Mouse (Mus musculus): Measurements from ENCODE around the gene Lad1. TPM values are rescaled to one million over a fixed set of nuclear protein-coding genes. Genes with fewer than 3 reads are reported as not detected.
A peak's percentile ranks its signal among the peaks of the same experiment; 100 is the strongest.

The Lad1 gene
- polyA plus RNA-seq (2014; fragmentation: Nextera tagmentation; extraction: Ambion mirVana) = 3.1 and 4.8 TPM in 2 replicates

DNA sequence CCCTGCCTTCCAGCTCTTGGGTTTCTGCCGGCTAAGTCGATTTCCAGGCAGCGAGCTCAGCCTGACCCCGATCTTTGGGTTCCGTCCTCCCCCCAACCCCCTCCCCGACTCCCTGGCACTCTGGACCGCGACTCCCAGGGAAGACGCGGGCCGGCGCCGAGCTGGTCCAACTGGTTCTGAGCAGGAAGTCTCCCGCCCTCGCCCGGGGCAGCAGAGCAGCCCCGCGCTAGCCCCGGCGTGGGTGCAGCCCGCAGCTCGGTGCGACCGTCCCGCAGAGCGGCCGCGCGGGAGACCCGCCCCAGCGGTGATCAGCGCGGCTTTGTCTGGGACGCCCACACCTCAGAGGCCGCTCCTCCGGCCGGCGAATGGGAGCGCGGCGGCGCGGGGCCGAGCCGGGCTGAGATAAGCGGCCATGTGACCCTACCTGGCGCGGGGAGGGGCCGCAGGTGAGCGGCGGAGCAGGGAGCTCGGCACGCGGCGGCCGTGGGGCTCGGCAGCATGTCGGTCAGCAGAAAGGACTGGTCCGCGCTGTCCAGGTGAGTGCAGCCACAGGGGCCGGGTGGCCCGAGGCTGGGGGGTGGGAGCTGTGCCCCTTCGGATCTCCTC is at the start of gene Lad1:
Gene Lad1 (plus strand): TSS at position 118 of the 606 bp plus-strand sequence.
- Histone ChIP-seq H3K9me3 (ENCODE audit: control insufficient read depth, low read length) (no peaks in the 10 kb centered on the region), H3K4me1 (ENCODE audit: control insufficient read depth in 2 of 2, insufficient read depth in 2 of 2, low read length in 2 of 2) (peaks cover 9 to 16% of the 10 kb centered on the region in 2 experiments; a peak in 3 of 4 replicates), H3K9ac (ENCODE audit: low read length) (peak within 1 kb of the TSS; percentile 78), H3K4me3 (ENCODE audit: control insufficient read depth in 1 of 2, insufficient read depth in 1 of 2, low read depth in 1 of 2, low read length in 2 of 2) (peak within 1 kb of the TSS; percentile 58 to 66), H3K27me3 (ENCODE audit: control insufficient read depth, insufficient read depth, low read length) (peaks cover 15% of the 10 kb centered on the region), H3K36me3 (ENCODE audit: control insufficient read depth, insufficient read depth, low read length) (no peaks in the 10 kb centered on the region), H3K27ac (replicated peaks in 1 of 2; ENCODE audit: control insufficient read depth in 1 of 2, insufficient read depth in 1 of 2, low read depth in 2 of 2, low read length in 2 of 2) (no peak within 1 kb of the TSS), H3K4me2 (ENCODE audit: low read length) (peak within 1 kb of the TSS; percentile 100)
- ATAC-seq (ENCODE audit: insufficient number of reproducible peaks, insufficient read depth, low FRiP score, low read depth) = peak; percentile 38; the same call in 1 of the 2 replicates
- under 1% methylated on average over 63 of the region's 63 CpGs for WGBS

DNA sequence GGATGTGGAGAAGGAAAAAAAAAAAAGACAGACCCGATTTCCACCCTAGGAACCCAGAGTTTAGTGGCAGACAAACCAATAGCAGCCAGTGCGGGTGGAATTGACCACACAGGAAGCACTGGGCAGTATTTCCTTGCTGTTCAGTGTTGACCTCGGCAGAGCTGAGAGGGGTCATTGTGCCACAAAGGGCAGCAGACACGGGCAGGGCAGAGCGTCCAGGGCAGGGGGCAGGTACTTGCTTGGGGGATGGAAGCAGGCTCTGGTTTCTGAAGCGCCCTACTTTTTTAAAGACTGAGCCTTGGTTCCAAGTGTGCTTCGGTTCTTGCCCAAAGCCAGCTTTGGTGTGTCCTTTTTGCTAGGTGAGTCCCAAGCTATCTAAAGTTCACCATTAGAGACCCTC is 48.2 kb upstream of the Lad1 start:
- no peak for ATAC-seq (ENCODE audit: insufficient number of reproducible peaks, insufficient read depth, low FRiP score, low read depth)
- Histone ChIP-seq H3K9ac (ENCODE audit: low read length) (peak overlapping the region; percentile 61), H3K4me3 (ENCODE audit: control insufficient read depth in 1 of 2, insufficient read depth in 1 of 2, low read depth in 1 of 2, low read length in 2 of 2) (no peak overlapping the region), H3K4me2 (ENCODE audit: low read length) (peak overlapping the region; percentile 9; the same call in 1 of the 2 replicates), H3K27ac (replicated peaks in 1 of 2; ENCODE audit: control insufficient read depth in 1 of 2, insufficient read depth in 1 of 2, low read depth in 2 of 2, low read length in 2 of 2) (peak overlapping the region; percentile 55 to 76), H3K27me3 (ENCODE audit: control insufficient read depth, insufficient read depth, low read length) (no peaks in the 10 kb centered on the region), H3K4me1 (ENCODE audit: control insufficient read depth in 2 of 2, insufficient read depth in 2 of 2, low read length in 2 of 2) (peaks cover 41 to 49% of the 10 kb centered on the region in 2 experiments), H3K9me3 (ENCODE audit: control insufficient read depth, low read length) (no peaks in the 10 kb centered on the region), H3K36me3 (ENCODE audit: control insufficient read depth, insufficient read depth, low read length) (peaks cover 30% of the 10 kb centered on the region)
- 68% methylated on average over 7 of the region's 7 CpGs for WGBS

DNA sequence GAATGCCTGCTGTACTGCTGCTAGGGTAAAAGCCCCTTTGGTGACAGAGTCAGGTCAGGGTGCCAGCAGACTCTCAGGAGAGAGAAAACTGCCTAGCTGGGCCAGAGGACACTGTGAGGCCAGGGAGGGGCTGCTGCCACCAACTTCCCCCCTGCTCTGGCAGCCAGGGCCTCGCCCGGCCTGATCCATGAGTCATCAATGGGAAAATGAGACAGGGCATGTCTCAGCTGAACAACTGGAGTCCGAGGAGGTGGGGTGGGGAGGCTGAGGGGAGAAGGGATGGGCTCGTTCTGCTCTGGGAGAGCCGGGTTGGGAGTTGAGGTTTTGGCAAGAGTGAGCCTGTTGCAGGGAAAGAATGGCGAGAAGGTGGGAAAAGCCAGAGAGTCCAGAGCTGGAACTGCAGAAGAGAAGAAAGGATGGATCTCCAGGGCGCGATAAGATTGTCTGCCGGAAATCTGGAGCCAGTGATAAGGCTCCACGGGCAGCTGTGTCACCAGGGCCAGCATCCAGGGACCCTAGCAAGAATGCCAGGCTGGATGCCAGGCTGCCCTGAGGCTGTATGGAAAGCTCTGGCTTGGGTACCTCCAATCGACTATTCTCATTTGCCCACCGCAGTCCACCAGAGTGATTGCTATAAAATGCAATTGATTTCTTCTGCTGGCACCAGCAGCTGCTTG is 47.4 kb upstream of the Lad1 start:
- peak overlapping the region; percentile 9 for H3K4me2 ChIP-seq (ENCODE audit: low read length)
- H3K27me3 ChIP-seq (ENCODE audit: control insufficient read depth, insufficient read depth, low read length) = no peaks in the 10 kb centered on the region
- peaks cover 38 to 45% of the 10 kb centered on the region in 2 experiments for H3K4me1 ChIP-seq (ENCODE audit: control insufficient read depth in 2 of 2, insufficient read depth in 2 of 2, low read length in 2 of 2)
- H3K9me3 ChIP-seq (ENCODE audit: control insufficient read depth, low read length) = no peaks in the 10 kb centered on the region
- peak; percentile 66 for ATAC-seq (ENCODE audit: insufficient number of reproducible peaks, insufficient read depth, low FRiP score, low read depth)
- 28% methylated on average over 12 of the region's 12 CpGs for WGBS
- no peak overlapping the region for H3K4me3 ChIP-seq (ENCODE audit: control insufficient read depth in 1 of 2, insufficient read depth in 1 of 2, low read depth in 1 of 2, low read length in 2 of 2)
- H3K27ac ChIP-seq (replicated peaks in 1 of 2; ENCODE audit: control insufficient read depth in 1 of 2, insufficient read depth in 1 of 2, low read depth in 2 of 2, low read length in 2 of 2) = peak overlapping the region; percentile 55 to 76
- peak overlapping the region; percentile 61 for H3K9ac ChIP-seq (ENCODE audit: low read length)
- peaks cover 30% of the 10 kb centered on the region for H3K36me3 ChIP-seq (ENCODE audit: control insufficient read depth, insufficient read depth, low read length)

DNA sequence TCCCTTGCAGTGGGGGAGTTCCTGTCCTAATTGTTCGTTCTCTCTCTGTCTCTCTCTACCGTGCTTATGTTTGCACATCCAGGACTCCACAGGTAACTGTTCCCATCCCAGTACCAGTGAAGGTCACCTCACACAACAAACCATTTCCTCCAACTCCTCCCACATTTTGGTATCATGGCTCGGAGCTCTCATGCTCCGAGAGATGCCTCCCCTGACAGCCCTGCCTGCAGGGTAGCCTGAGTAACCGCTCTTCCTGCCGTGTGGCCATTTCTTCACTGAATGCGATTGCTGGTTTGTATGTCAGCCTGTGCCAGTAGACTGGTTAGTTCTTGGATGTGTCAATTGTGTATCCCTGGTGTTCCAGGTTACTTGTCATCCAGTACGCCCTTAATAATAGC is 46.8 kb upstream of the Lad1 start:
- Histone ChIP-seq H3K9me3 (ENCODE audit: control insufficient read depth, low read length) (no peaks in the 10 kb centered on the region), H3K4me3 (ENCODE audit: control insufficient read depth in 1 of 2, insufficient read depth in 1 of 2, low read depth in 1 of 2, low read length in 2 of 2) (no peak overlapping the region), H3K36me3 (ENCODE audit: control insufficient read depth, insufficient read depth, low read length) (peaks cover 30% of the 10 kb centered on the region), H3K9ac (ENCODE audit: low read length) (no peak overlapping the region), H3K4me1 (ENCODE audit: control insufficient read depth in 2 of 2, insufficient read depth in 2 of 2, low read length in 2 of 2) (peaks cover 43 to 51% of the 10 kb centered on the region in 2 experiments), H3K27me3 (ENCODE audit: control insufficient read depth, insufficient read depth, low read length) (no peaks in the 10 kb centered on the region), H3K4me2 (ENCODE audit: low read length) (no peak overlapping the region), H3K27ac (replicated peaks in 1 of 2; ENCODE audit: control insufficient read depth in 1 of 2, insufficient read depth in 1 of 2, low read depth in 2 of 2, low read length in 2 of 2) (peak overlapping the region in 1 of 2 experiments; percentile 76; a peak in 2 of 4 replicates)
- 64% methylated on average over 8 of the region's 8 CpGs for WGBS
- no peak for ATAC-seq (ENCODE audit: insufficient number of reproducible peaks, insufficient read depth, low FRiP score, low read depth)

DNA sequence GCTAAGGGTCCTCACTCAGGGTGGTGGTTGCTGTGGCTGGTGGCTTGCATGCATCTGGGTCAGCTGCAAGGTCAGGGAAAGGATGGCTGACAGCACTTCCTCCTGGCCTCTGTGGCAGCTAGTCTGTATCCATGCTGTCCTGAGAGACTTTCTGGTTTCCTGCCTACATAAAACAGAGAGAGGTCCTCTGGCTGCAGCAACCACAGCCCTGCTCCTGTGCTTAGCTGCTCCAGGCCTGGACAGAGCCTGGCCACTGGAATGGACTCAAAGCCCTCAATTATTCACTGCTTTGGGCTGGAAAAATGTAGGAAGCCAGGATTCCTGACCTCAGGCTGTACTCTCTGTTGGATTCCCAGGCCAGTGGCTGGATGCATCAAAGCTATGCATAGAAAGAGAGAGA is 41.8 kb upstream of the Lad1 start:
- ATAC-seq (ENCODE audit: insufficient number of reproducible peaks, insufficient read depth, low FRiP score, low read depth) = no peak

DNA sequence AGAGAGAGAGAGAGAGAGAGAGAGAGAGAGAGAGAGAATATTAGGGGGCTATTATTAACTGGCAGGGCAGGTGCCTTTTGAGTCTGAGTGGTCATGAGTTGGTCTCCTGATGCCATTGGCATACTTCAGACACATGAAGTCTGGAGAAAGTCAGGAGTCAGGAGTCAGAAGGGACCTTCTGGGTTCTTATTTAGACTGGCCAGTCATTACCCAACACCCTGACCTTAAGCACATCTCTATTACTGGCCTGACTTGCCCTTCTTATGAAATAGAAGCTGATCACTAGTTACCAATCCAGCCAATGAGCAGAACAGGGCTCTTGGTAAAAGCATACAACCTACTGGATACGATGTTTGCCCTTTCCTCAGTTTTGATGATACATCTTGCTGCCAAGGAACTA is 41.4 kb upstream of the Lad1 start:
- Histone ChIP-seq H3K27me3 (ENCODE audit: control insufficient read depth, insufficient read depth, low read length) (no peaks in the 10 kb centered on the region), H3K9me3 (ENCODE audit: control insufficient read depth, low read length) (no peaks in the 10 kb centered on the region), H3K27ac (replicated peaks in 1 of 2; ENCODE audit: control insufficient read depth in 1 of 2, insufficient read depth in 1 of 2, low read depth in 2 of 2, low read length in 2 of 2) (no peak overlapping the region), H3K9ac (ENCODE audit: low read length) (no peak overlapping the region), H3K4me1 (ENCODE audit: control insufficient read depth in 2 of 2, insufficient read depth in 2 of 2, low read length in 2 of 2) (peaks cover 21 to 25% of the 10 kb centered on the region in 2 experiments), H3K4me2 (ENCODE audit: low read length) (no peak overlapping the region), H3K4me3 (ENCODE audit: control insufficient read depth in 1 of 2, insufficient read depth in 1 of 2, low read depth in 1 of 2, low read length in 2 of 2) (no peak overlapping the region), H3K36me3 (ENCODE audit: control insufficient read depth, insufficient read depth, low read length) (no peaks in the 10 kb centered on the region)
- ATAC-seq (ENCODE audit: insufficient number of reproducible peaks, insufficient read depth, low FRiP score, low read depth) = no peak
- 97% methylated on average over 1 of the region's 1 CpGs for WGBS

More for the DNA sequence above, 41.8 kb upstream of the Lad1 start:
- H3K4me1 ChIP-seq (ENCODE audit: control insufficient read depth in 2 of 2, insufficient read depth in 2 of 2, low read length in 2 of 2) = peaks cover 21 to 26% of the 10 kb centered on the region in 2 experiments
- 0 out of 2 replicates have a peak, but pooled peaks cover 1% of the 10 kb centered on the region for H3K36me3 ChIP-seq (ENCODE audit: control insufficient read depth, insufficient read depth, low read length)
- H3K4me2 ChIP-seq (ENCODE audit: low read length) = no peak overlapping the region
- H3K27me3 ChIP-seq (ENCODE audit: control insufficient read depth, insufficient read depth, low read length) = no peaks in the 10 kb centered on the region
- no peak overlapping the region for H3K4me3 ChIP-seq (ENCODE audit: control insufficient read depth in 1 of 2, insufficient read depth in 1 of 2, low read depth in 1 of 2, low read length in 2 of 2)
- H3K9me3 ChIP-seq (ENCODE audit: control insufficient read depth, low read length) = no peaks in the 10 kb centered on the region
- no peak overlapping the region for H3K9ac ChIP-seq (ENCODE audit: low read length)
- peak overlapping the region in 1 of 2 experiments; percentile 33; a peak in 2 of 4 replicates for H3K27ac ChIP-seq (replicated peaks in 1 of 2; ENCODE audit: control insufficient read depth in 1 of 2, insufficient read depth in 1 of 2, low read depth in 2 of 2, low read length in 2 of 2)

DNA sequence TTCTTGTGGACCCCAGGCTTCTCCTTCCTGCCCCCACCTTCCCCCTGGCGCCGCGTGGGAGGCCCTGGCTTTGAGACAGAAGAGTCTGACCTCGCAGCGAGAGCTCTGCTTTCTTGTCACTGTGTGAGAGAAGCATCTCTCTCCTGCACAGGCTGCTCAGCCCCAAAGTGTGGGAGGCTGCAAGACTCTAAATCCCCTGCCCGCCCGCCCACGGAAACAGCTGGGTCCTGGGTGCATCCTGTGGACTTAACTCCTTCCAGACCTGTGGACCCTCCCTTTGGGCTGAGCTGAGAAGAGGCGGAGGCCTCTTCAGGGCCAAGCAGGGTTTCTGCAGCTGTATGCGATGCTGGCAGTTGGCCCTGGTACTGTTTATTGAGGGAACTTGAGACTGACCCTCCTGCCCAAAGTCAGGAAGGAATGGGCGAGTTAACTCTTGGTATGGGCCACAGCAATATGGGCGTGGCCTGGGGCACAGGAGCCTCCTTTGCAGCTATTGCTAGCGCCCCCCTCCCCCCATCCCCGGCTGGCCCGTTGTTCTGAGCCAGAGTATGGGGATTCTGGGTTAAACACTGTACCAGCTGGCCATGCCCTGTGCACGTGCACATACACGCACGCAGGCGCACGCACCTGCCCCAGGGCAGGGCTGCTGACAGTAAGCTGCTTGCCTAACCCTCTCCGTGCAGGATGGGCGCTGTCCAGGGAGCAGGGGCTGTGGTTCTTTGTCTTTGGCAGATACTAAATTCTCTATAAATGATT is 39.4 kb upstream of the Lad1 start, which contains the start of gene Tnni1:
Gene Tnni1 (plus strand): TSS at position 655 of the 756 bp plus-strand sequence.
- Histone ChIP-seq H3K27ac (replicated peaks in 1 of 2; ENCODE audit: control insufficient read depth in 1 of 2, insufficient read depth in 1 of 2, low read depth in 2 of 2, low read length in 2 of 2) (peak within 1 kb of the TSS in 1 of 2 experiments; percentile 62; a peak in 2 of 4 replicates), H3K9me3 (ENCODE audit: control insufficient read depth, low read length) (no peaks in the 10 kb centered on the region), H3K9ac (ENCODE audit: low read length) (no peak within 1 kb of the TSS; the same call in 1 of the 2 replicates), H3K4me2 (ENCODE audit: low read length) (peak within 1 kb of the TSS; percentile 1; the same call in 1 of the 2 replicates), H3K36me3 (ENCODE audit: control insufficient read depth, insufficient read depth, low read length) (no peaks in the 10 kb centered on the region), H3K4me1 (ENCODE audit: control insufficient read depth in 2 of 2, insufficient read depth in 2 of 2, low read length in 2 of 2) (peaks cover 21 to 28% of the 10 kb centered on the region in 2 experiments), H3K4me3 (ENCODE audit: control insufficient read depth in 1 of 2, insufficient read depth in 1 of 2, low read depth in 1 of 2, low read length in 2 of 2) (no peak within 1 kb of the TSS), H3K27me3 (ENCODE audit: control insufficient read depth, insufficient read depth, low read length) (no peaks in the 10 kb centered on the region)
- WGBS = 25% methylated on average over 22 of the region's 22 CpGs
- peak; percentile 54 for ATAC-seq (ENCODE audit: insufficient number of reproducible peaks, insufficient read depth, low FRiP score, low read depth)

Measured in heart, embryonic 14.5 days (tissue).